Mouse (Mus musculus) kidney, adult 9 months (tissue): ENCODE results near the gene Lamb1.
A peak's percentile ranks its signal among the peaks of the same experiment; 100 is the strongest.

Experiments
- DNase-seq: peaks from one replicate; pipeline ENCODE4 v3.0.0; 2022

The Lamb1 gene

GRCm38 (mm10) chr12:31293361-31294142 lies 28.5 kb downstream of the Lamb1 start:
- DNase-seq: peak; percentile 31

DNA sequence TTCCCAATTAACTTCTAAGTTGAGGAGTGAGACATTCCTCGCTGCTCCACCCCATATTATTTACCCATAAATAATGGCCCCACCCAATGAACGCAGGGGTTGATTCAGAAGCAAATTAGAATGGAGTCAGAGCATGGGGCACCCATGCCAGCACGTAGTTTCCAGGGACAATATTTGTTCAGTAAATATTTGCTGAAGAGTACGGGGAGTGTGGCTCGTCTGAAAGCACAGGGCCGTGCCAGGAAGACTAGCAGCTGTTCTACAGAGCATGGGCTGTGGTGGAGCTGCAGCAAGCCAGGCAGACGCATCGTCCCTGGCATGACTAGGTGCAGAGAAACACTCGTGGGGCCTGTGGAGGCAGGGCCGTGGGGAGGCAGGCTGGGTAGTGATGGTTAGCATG lies 29.5 kb downstream of the Lamb1 start:
- peak; percentile 65 for DNase-seq

GRCm38 (mm10) chr12:31294996-31295395 lies 30.0 kb downstream of the Lamb1 start:
- no peak for DNase-seq

- peak; percentile 63 for DNase-seq
Measured at GRCm38 (mm10) chr12:31295505-31295904, 30.5 kb downstream of the Lamb1 start.

DNA sequence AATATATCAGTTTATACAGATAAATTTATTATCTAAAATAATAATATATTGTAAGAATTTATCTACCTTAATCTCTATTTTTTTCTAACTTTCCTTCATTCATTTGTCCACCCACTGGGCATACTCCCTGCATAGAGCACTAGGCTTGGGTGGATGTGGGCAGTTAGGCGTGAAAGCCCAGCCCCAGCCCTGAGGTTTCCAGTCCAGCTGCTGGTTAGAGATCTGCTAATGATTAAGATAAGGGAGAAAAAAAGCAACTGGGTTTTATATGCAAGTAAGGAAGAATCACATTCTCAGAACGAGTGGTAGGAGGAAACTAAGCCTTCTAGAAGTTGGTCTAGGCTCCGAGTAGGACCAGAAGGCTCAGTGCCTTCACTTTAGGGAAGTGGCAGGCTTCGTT lies 31.1 kb downstream of the Lamb1 start:
- peak; percentile 74 for DNase-seq

DNA sequence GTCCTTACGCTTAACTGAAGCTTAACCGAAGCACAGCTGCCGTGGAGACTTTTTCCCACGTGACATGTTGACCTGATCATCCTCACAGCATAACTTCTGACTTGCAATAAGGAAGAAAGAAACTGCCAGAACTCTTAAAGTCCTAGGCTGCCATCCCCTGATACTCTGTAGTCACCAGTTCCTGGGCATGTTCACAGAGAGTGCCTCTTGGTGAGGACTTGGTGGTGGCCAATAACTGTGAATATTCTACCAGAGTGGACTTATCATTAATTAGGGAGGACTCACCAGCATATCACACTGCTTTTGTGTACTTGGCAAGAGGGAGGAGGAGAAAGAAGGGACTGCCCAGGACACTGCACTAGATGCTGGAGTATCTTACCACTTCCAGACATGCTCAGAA lies 33.1 kb downstream of the Lamb1 start:
- peak; percentile 69 for DNase-seq

DNA sequence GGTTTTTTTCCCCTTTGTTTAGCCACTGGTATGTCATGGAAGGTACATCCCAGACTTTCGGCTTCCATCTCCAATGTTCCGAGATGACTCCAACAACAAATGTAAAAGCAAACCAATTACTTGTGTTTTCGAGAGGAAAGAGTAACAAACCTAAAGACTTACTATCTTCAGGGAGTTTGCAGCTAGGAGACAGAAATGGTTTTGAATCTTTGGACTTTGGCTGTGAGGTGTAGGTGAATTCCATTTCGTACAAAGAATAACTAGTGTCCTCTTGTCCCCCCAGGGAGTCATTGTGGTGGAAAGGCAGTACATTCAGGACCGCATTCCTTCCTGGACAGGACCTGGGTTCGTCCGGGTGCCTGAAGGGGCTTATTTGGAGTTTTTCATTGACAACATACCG lies 33.5 kb downstream of the Lamb1 start:
- peak; percentile 59 for DNase-seq

GRCm38 (mm10) chr12:31299126-31299525 lies 34.1 kb downstream of the Lamb1 start:
- DNase-seq: no peak

GRCm38 (mm10) chr12:31299676-31300197 lies 34.7 kb downstream of the Lamb1 start:
- DNase-seq: no peak

- DNase-seq: no peak
Measured at GRCm38 (mm10) chr12:31300276-31300675, 35.2 kb downstream of the Lamb1 start.

DNA sequence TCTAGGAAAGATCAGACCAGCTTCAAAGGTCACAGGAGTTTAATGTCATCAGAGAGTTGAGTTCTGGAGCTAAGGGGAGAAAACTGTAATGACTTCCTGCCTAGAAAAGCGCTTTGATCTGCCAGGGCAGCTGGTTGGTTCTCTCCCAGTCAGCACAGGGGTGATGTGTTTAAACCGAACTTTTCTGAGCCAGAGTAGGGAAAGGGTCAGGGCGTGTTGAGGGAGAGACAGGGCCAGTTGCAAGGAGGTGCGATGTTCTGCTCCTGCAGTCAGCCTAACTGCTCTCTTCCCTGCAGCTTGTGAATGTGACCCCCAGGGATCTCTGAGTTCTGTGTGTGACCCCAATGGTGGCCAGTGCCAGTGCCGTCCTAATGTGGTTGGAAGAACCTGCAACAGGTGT lies 37.2 kb downstream of the Lamb1 start:
- no peak for DNase-seq

DNA sequence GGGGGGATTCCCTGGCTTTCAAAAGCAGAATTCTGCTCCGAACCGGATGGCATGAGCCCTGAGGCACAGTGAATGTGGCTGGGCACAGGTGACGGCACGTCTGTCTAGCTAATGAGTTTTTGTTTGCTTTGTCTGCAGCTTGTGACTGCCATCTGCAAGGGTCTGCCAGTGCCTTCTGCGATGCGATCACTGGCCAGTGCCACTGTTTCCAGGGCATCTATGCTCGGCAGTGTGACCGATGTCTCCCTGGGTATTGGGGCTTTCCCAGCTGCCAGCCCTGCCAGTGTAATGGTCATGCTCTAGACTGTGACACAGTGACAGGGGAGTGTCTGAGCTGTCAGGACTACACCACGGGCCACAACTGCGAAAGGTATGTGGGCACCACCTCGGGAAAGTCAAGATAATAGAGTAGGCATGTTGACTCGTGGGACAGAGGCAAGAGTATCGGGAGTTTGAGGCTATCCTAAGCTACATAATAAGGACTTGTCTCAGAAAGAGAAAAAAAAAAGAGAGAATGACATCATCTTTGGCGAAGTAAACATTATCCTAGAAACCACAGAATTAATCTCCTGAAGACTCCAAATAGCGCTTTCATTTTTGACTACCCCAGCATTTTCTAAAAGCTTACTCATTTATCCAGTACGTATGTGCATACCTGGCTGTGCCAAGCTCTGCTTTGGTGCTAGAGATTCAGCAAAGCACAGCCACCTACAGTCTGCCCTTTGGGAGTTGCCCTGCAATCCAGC lies 37.9 kb downstream of the Lamb1 start:
- no peak for DNase-seq

- no peak for DNase-seq
Measured at GRCm38 (mm10) chr12:31306075-31306675, 41.1 kb downstream of the Lamb1 start.

DNA sequence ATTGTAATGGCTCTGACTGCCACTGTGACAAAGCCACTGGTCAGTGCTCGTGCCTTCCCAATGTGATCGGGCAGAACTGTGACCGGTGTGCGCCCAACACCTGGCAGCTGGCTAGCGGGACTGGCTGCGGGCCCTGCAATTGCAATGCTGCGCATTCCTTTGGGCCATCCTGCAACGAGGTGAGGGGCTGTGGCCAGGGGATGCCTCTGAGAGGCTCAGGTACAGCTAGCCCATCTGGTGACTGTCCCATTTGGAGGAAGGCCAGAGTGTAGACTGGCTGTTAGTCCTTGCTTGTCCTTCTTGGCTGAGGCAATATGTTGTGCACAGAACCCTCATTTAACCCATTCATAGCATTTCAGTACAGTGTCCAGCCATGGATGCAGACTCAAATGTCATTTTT lies 42.0 kb downstream of the Lamb1 start:
- DNase-seq: no peak

- DNase-seq: no peak
Measured at GRCm38 (mm10) chr12:31307756-31308155, 42.7 kb downstream of the Lamb1 start.

DNA sequence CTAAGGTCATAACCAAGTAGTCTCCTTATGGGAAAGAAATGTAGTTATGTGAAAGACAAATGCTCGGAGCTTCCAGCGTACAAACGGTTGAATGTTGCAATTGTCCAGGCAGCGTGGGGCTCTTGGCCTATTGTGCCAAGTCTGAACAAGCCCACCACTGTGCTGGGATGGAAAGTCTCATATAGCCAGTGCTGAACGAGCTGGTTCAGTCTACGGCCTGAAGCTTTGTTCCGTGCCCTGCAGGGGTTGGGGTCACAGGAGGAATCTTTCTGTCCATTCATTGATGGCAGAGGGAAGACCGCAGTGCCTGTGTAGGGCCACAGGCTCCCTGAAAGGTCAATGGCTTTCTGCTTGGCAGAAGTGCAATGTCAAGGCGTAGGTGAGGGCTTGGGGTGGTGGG lies 45.7 kb downstream of the Lamb1 start:
- no peak for DNase-seq

DNA sequence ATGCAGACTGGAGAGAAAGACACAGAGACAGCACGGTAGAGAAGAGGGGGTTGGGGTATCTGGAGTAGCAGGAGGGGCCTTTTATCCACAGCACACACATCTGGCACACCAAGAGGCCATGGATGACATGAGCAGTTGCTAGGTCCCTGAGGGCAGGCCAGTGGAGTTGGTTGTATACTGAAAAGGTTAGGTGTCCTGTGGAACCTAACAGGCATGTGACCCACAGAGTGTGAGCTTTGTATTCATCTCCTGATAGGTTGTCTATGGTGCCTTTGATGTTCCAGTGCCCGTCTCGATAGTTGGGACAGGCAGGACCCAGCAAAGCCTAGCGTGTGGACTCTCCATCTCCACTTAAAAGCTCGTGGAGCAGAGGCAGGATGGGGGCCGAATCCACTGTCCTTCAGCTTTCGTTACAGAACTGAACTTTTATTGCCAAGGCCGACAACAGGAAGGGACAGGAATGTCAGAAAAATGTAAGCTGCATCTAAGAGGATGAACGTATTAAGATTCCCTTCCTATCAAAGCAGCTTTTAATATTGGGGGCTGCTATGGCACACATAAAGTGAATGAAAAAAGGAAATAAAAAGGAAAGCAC lies 46.7 kb downstream of the Lamb1 start:
- no peak for DNase-seq

GRCm38 (mm10) chr12:31312281-31312680 lies 47.2 kb downstream of the Lamb1 start:
- DNase-seq: no peak

GRCm38 (mm10) chr12:31313136-31313535 lies 48.1 kb downstream of the Lamb1 start:
- no peak for DNase-seq

- DNase-seq: no peak
Measured at GRCm38 (mm10) chr12:31314310-31314709, 49.3 kb downstream of the Lamb1 start.

DNA sequence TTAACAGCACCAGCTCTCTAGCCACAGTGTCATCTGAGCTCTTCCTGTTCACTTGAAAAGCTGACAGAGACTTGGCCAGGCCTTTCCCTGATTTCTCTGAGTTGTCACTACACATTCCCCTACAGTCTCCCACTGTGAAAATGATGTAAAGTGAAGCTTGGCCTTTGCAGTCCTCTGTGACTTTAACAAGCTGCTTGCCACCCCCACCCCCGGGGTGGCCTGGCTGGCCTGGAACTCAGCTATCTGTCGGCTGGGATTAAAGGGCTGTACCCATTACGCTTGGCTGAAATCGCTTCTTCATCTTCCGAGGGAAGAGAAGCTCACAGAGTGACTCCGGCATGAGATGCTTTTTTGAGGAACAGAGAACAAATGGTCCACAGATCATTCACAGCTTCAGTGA lies 50.9 kb downstream of the Lamb1 start:
- no peak for DNase-seq

DNA sequence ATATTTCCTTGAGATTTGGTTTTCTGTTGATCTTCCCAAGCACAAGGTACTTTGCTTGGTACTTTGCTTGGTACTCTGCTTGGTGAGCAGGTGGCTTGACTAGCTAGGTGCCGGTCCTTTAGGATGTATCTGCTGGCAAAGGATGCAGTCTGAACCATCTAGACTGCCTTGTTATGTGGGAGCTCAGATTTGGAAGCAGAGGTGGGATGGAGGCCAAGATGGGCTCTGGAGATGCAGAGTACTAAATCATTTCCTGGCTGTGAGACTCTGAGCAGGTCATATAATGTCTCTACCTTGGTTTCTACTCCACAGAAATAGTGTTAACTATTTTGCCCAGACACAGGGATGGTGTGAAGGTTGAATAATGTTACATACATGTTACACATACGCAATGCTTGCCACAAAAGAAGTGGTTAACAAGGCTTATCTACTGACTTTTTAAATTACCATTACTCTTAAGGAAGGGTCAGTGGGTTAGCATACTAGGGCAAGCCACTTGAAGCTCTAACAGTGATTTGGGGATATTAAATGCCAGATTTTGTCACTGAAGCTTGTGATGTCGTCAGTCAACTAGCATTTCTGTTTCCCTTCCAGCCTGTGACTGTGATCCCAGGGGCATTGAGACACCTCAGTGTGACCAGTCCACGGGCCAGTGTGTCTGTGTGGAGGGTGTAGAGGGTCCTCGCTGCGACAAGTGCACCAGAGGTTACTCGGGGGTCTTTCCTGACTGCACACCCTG lies 52.8 kb downstream of the Lamb1 start:
- no peak for DNase-seq
